Mouse (Mus musculus) kidney, adult 8-10 months (tissue): Measurements from ENCODE around the gene Gm45062.

Experiments used
- DNase-seq, 2 experiments: peaks; one replicate each; pipeline ENCODE4 v3.0.0; 2022

Gene Gm45062

DNA sequence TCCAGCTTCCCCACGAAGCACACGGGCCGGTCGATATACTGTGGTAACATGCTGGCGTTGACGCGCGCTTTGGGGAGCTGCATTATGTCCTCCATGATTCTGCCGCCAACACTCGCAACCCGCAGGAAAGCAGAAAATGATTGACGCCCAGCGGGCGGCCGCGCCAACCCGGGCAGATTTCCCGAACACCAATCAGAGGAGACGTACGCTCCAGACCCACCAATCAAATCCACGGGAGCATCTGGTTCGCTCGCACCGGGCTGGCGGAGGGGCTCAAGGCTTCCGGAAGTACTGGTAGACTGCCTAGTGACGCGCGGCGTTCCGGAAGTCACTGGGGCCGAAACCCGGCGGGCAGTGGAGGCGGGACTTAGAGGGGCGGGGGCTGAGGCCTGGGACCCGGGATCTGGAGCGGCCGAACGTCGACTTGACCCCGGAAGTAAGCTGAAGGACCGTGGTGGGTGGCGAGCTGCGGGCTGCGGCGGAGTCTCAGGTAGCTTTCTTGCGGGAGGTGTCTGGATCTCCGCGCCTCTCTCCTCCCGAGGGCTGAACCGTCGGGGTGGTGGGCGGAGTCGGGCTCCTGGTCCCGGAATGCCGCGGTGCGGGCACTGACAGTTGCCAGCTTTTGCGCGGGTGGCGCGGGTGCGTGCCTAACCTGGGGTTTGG is at the start of gene Gm45062, which contains the start of the genes Rpa3 and Umad1:
Gene Gm45062, plus strand, starts transcription at position 447 of the 663 bp plus-strand sequence.
Gene Rpa3, minus strand, starts transcription at position 170 of the 663 bp plus-strand sequence.
Gene Umad1, plus strand, starts transcription at position 285 of the 663 bp plus-strand sequence.
- DNase-seq: peak; percentile 98

DNA sequence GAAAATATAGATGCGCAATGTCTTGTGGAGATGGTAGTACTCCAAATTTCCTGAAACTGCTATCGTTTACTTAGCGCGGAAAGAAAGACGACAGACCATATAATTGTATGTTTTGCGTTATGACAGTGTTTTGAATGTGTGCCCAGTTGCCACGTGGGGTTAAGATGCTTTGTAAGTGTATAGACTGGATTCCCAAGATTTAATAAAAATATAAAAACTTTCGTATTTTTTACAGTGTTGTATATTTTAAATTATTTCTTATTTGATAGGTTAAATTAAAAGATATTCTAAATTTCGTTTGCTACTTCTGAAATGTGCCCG is 49.4 kb upstream of the Gm45062 start:
- peak in 1 of 2 experiments; percentile 12 for DNase-seq

DNA sequence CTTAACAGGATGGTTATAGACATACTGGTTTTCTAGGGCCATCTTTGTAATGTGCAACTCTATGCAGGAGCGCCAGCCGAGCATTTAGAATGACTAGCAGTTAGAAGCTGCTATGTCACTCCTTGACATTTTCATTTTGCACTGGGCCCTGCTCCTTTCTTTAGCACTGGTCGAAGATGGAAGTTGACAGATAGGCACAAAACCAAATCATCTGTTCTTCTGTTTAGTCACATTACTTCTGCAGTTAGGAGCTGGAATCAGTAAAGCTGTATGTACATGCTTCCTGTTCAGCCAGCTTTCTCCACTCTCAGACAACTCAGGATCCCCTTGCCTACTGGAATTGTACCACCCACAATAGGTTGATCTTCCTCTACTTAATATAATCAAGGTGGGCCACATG is 48.6 kb upstream of the Gm45062 start:
- DNase-seq: no peak

DNA sequence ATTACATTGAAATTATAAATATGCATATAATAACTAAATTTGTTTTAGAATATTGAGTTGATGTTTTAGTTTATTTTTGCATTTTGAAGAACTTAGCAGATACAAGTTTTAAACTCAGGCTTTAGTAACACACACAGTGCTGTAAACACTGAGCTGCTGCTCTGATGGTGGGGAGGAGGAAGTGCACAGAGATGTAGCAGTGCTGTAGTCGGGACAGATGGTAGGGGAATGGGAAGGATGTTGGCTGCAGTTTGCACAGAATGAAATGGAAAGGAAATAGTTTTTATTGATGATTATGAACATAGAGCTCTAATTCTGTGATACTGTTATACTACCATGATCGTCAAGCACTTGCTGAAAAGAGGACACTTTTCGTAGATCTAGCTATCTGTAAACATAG is 32.2 kb upstream of the Gm45062 start:
- DNase-seq: no peak

DNA sequence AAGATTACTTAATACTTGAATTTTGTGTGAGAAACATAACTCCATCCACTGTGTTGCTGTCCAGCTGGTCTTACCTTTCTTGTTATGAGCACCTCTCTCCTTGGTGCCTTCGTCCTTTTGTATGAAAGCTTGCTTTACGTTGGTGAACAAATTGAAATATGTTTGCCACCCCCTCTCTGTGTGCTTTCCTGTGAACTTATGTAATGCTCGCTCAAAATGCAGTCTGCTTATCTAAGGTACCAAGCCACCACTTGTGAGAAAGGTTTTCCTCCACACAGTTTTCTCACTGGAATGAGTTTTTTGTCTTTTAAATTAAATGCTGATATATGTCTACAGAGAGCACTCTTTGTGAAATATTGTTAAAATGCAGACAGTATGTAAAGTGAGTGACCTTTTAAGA is 30.7 kb upstream of the Gm45062 start:
- DNase-seq: no peak

DNA sequence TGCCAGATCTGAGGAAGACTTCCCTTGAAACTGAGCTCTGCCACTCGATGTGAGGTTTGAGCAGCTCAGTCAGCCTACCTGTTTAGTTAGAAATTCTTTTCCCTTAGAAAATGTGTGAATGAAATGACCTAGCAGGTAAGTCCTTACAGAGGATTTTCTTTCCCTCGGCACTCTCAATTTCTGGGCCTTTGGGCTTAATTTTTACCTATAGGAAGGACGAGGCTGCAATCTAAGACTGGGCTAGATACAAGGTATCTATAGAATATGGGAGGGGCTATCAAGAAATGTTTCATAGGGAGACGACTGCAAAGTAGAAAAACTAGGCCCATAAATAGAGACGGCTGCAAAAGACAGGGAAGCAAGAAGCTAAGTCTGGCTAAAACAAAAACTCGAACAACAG is 934 bp upstream of the Gm45062 start:
- DNase-seq: no peak

DNA sequence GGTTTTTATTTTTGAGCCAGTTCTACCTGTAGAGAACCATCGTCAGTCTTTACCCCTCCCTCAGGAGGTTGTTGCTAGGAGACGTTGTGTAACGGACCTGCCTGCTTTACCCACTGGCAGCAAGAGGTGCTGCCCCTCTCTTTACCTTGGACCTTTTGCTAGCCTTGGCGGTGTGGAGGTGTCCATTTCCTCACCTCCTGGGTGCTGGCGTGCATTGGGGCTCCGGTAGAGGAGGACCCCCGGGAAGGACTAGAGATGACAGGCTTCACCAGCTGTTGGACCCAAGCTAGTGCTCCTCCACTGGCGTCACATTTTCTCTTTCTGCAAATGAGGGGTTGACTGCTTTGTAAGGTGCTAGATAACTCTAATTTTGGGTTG is 406 bp downstream of the Gm45062 start:
- DNase-seq: no peak

DNA sequence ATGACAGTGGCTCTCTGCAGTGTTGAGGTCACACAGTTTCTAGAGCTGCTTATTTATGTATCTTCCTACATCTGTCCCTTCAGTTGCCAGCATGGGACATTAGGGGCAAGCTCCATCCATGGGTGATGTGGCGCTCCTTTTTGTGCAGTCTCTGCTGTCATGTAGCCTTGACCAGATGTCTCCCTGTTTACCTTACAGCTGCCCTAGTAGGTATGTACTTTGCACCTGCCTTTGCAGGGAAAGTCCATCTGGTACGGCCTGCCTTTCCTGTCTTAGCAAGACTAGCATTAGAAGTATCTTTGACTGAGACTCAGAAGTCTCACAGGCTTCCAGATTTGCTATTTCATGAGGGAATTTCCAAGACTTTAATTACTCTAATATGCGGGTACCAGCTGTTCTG is 11.8 kb downstream of the Gm45062 start:
- no peak for DNase-seq

DNA sequence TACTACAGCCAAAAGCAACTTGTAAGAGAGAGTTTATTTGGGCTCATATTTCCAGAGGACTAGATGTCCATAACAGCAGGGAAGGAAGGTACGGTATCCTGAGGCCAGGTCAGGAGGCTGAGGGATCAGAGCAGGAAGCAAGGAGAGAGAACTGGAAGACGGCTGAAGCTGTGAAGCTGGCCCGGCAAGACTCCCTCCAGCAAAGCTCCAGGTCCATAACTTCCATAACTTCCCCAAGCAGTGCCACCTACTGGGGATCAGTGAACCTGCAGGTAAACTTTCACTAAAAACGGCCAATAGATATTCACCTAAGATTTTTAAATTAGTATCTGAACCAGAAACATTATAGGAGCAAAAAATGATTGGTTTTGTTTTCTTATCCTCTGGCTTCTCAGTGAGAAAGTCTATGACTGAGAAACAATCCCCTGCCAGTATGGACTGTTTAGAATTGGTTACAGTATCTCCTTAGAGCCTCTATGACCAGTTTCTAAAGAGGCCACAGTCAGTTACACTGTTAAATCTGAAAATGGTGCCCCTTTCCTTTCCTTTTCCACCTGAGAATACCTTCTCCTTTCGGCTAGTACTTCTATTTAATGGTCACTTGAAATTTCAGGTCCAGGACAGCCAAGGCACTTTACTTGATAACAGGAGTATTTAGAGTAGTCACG is 15.3 kb downstream of the Gm45062 start:
- DNase-seq: peak; percentile 21 to 56

DNA sequence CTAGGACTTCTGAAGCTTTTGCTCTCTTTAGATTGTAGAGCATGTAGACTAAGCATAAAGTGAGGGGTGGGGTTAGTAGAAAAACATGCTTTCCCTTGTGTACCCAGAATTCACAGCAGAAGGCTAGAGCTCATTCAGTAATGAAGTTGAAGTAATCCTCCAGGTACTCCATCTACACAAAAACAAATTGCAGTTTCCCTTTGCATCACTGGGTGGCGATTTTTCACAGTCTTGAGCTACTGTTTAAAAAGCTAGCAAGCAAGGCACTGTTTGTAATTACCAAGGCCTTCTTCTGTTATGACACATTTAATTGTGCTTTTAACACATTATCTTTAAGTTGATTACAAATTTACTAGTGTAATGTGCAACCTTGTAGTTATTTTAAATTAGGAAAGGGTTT is 15.8 kb downstream of the Gm45062 start:
- DNase-seq: peak; percentile 64 to 76

DNA sequence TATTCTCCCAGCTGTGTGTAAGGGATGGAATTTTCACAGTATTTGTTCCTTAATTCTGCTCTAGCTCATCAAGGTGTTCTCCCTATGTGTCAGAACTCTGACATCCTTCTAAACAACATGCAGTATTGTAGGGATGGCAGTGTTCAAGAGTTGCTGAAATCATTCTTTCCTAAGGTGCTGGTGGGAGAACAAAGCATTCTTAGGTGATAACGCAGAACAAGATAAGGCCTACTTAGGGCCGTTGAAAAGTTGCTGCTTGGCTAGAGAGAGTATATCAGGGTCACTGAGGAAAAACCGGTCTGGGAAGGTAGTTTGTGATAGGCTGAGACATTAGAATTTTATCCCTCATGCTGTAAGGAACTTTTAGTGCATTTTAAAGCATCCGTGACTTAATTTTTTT is 17.2 kb downstream of the Gm45062 start:
- no peak for DNase-seq

DNA sequence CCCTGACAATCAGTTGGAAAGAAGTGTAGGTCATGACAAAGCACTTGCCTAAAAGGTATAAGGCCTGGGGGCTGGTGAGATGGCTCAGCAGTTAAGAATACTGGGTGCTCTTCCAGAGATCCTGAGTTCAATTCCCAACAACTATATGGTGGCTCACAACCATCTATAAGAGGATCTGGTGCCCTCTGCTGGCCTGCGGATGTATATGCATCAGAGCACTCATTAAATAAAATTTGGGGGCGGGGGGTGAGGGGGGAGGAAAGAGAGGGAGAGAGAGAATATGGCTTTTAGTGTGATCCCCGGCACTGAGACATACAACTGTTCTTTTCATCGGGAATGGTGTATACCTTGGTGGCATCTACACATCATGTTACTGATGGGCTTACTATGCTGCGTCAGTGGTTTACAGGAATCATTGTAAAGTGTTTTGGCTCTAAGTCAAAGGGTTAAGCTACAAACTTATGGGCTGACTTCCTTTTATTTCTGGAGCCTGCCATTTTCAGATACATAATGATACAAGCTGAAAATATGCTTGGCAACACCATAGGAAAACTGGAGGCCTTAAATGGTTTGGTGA is 19.3 kb downstream of the Gm45062 start:
- DNase-seq: no peak

DNA sequence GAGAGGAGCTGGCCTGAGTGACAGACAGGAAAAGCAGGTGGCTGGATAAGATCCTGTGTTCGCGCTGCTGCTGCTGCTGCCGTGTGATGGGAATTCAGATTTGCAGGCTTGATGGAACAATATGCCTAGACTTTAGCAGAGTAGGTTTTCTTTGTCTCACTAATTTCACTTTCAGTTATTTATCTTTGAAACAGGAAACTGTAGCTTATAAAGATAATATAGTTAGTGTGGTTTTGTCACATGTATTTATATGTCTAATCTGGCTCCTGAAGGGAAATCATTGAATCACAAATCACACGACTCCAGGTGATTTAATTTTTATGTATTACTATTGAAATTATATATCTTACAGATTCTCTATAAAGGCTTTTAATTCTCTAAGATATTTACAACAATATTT is 24.0 kb downstream of the Gm45062 start:
- no peak for DNase-seq

DNA sequence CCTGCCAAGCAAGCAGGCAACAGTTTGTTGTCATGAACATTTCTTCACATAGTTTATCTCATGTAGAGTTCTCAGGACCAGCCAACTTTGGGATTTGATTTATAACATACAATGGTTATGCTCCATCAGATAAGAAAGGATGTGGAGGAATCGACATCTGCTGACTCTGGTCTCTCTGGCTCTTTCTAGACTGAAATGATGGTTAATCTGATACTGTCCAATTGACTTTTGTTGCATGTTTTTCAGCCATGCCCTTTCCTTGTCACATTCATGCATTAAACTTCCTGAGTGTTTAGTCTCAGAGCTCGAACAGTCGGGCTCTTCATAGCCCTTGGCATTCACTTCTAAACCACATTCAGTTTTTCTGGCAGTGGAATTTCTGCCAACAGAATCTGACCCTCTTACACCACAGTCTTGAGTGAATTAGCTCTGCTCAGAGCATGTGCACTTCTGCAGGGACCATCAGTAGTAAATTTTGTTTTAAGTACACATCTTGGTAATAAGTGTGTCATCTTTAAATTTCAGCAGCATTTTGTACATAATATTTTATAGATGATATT is 26.2 kb downstream of the Gm45062 start:
- DNase-seq: no peak

DNA sequence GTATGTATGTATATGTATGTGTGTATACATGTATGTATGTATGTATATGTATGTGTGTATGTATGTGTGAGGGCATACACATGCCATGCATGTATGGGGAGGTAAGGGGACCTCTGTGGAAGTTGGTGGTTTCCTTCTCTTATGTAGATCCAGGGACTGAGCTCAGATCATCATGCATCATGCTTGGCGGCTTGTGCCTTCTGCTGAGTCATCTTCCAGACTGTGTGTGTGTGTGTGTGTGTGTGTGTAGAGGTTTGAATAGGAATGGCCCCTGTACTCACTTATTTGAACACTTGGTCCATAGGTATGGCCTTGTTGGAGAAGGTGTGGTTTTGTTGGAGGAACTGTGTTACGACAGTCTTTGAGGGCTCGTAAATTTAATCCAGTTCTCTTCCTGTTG is 26.9 kb downstream of the Gm45062 start:
- DNase-seq: no peak

DNA sequence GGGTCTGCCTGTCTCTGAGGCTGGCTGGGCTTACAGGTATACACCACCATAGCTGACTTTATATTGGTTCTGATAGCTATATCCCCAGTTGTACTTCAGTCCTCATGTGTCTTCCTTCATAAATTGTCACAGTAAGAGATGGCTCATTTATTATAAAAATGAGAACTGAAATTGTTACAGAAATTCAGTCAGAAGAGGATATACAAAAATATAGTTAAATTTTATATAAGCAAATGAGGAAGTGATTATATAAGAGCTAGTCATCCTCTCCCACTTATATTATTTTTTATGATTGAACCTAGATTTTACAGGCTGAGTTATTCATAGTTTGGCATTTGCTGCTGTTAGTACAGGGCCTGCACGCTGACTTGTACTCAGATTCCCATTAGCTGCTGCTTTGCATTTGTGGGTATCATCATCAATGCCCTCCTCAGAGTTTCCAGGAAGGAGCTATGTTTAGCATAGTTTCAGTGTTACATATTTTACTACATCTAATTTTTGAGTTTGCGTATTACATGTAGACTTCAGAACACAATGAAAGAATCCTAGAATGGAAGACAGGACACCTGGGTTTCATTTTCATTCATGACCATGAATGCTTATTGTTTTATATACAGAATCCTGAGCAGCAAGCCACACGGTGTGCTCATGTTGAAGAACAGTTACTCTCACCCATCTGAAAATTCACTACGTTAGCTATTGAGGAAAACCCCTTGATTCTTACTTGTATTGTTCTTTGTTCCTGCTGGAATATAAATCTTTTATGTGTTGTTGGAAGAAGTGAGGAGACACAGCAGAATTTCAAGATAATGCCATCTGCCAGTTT is 29.7 kb downstream of the Gm45062 start:
- DNase-seq: no peak

DNA sequence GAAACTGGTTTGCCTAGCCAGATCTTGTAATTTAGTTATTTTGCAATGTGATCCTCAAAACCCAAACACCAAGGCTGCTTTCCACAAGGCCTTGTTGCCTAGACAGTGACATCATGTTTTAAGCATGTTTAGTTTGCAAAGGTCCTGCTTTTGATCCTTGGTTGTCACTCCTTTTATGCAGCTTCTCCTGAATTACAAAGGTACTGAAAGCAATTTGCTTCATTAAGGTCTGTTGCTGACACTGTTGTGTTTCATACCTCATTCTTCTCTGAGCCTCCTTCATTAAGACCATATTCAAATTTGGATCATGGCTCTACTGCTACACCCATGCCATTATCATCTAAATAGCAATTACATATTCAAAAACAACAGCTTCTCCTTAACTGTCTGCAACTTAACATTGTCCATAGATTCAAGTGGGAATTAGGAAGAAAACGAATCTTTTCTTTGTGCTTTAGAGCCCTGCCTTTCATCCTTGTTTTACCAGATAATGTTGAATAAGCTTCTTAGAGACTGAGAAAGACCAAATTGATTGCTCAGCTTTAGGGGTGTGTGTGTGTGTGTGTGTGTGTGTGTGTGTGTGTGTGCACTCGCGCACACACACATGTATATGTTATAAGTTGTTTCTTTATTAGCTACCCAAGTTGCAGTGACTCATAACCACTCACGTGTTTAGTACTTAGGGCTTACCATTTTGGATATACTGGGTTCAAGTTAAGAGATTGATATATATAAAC is 35.0 kb downstream of the Gm45062 start:
- no peak for DNase-seq

DNA sequence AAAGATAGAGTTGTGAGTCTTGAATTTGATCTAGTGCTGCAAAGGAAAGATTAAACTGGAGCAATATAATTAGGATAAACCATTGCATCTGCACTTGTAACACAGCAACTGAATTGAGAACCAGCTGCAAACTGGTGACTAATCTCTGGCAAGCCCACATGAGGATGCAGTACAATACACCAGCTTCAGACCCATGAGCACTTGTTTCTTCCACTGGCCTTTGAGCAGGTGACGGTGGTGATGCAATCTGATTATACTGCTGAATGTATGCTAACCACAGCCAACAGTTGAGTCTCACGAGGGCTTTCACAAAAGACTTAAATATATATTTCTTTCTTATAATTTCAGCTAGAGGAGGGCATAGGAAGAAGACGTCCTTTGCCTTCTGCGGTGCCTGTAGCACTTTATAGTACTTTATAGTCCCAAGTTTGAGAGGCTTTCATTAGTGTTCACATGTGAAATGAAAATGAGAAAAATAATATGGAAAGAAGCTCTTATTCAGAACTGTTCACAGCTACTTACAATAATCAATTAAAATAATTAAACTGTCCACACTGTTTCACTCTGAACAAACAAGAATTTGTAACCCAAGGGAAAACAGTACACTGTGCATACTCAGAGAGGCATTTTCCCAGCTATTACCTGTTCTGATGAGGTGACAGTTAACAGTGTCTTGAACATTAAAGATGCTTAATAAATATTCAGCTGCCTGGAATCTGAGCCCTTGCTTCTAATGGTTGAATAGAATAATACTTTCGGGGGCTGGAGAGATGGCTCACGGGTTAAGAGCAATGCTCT is 40.0 kb downstream of the Gm45062 start:
- no peak for DNase-seq

DNA sequence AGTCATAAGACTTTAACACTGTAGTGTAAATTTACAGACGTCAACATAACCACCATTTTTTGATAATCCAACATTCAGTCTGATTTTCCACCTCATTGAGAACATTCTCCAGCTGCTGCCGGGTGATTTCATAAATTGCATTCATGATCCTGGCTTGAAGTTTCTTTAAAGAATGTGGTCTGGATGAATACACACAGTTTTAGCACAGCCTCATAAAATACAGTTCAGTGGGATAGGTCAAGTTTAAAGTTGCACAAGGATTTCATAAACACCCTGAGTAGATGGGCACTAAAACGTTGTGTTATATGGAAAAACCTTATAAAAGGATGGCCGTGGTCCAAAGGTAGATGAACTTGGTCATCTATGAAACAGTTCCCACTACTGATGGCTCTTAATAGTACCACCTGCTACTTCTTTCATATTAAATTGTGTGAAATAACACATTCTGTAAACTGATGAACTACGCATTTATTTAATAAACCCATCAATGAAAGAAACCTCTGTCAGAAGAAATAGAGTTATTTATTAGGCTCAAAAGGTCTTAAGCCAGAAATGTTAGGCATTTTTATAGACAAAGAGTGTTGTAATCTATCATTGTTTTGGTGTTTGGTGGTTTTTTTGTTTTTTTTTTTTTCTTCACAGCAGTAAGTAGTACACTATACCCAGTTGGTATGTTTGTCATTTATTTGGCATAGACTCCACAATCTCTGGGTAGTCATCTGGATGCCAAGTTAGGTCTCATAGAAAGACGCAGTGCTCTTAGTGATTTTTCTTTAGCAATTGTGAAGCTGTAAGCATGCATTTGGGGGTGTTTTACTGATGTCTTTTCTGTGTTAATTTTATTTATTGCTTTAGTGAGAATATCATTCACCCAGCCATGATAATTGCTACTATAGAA is 48.9 kb downstream of the Gm45062 start:
- no peak for DNase-seq

DNA sequence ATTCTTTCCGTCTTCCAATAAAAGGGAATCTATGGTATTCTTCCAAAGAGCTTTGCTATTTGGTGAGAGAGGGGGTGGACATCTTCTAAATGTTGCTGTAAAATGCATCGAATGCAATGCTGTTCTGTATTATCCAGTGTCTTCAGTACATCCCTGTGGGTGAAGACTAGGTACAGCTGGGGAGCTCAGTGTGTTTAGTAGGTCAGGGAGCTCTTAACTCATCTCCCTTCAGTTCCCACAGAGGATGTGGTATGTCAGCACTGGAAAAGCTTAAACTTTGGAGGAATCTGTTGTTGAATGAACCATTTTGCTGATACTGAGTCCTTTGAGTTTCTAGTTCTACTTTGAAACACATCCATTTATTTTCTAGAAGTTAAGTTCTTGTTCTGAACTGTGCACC is 53.3 kb downstream of the Gm45062 start:
- no peak for DNase-seq

DNA sequence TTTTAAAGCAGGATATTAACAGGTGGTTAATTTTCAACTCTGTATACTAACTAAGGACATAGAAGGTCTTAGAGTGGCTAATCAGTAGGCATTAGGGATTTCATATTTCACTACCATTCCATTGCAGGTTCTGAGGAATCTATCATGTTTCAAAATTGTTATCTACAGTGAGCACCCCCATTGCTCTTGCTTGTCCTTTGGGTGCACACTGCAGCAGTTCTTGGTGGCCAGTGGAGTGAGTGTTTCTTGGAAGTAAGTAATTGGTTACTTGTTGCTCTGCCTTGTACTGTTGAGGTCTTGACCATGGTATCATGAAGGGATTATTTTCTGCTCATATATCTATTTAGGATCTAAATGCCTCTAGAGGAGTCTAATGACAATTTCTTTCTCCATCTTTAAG is 57.0 kb downstream of the Gm45062 start:
- DNase-seq: no peak
